Mouse (Mus musculus) forebrain, embryonic 13.5 days (tissue): ENCODE measurements at regions not wholly inside any gene's neighbourhood (a gene's known extent, or its start where the extent isn't known, plus 50 kb on each side); places are given as distances from the start of the nearest gene placed in this dataset.

Source experiments
- ATAC-seq: fragments of 200-750 bp; cut with Nextera tagmentation; 2 replicates; pipeline ENCODE4 v1.8.0; 2017
- H3K27ac ChIP-seq: fragments of 300-500 bp; sonication (generic); 2 replicates; pipeline ENCODE4 v1.5.1; 2015; ENCODE audit warnings: inconsistent platforms, mild to moderate bottlenecking, moderate library complexity
- H3K27me3 ChIP-seq: fragments of 300-500 bp; sonication (generic); 2 replicates; pipeline ENCODE4 v1.6.1; 2015; ENCODE audit warnings: mild to moderate bottlenecking, inconsistent platforms
- H3K36me3 ChIP-seq: fragments of 300-500 bp; sonication (generic); 2 replicates; pipeline ENCODE4 v1.6.1; 2015; ENCODE audit warnings: mild to moderate bottlenecking, inconsistent platforms; ENCODE audit not compliant: poor library complexity, severe bottlenecking
- H3K4me1 ChIP-seq: fragments of 300-500 bp; sonication (generic); 2 replicates; pipeline ENCODE4 v1.6.1; 2015; ENCODE audit warnings: inconsistent platforms
- H3K4me2 ChIP-seq: fragments of 300-500 bp; sonication (generic); 2 replicates; pipeline ENCODE4 v1.6.1; 2015; ENCODE audit warnings: inconsistent platforms, mild to moderate bottlenecking, moderate library complexity
- H3K4me3 ChIP-seq: fragments of 300-500 bp; sonication (generic); 2 replicates; pipeline ENCODE4 v1.5.1; 2015; ENCODE audit warnings: mild to moderate bottlenecking, inconsistent platforms
- H3K9ac ChIP-seq: fragments of 300-500 bp; sonication (generic); 2 replicates; pipeline ENCODE4 v1.6.1; 2015; ENCODE audit warnings: mild to moderate bottlenecking, inconsistent platforms
- H3K9me3 ChIP-seq: fragments of 300-500 bp; sonication (generic); replicated peaks from 2 replicates; pipeline ENCODE4 v1.6.1; 2016; ENCODE audit warnings: inconsistent platforms
- whole genome bisulfite sequencing: fragments of 180-500 bp; shearing (Covaris S2); methylation state at CpG from one replicate; pipeline ENCODE4 v1.1.7; 2015; 5-methylcytosine and 5-hydroxymethylcytosine counted together

- ATAC-seq = no peak
- Histone ChIP-seq H3K4me2 (no peak overlapping the region), H3K36me3 (no peaks in the 10 kb centered on the region), H3K4me1 (peaks cover 47% of the 10 kb centered on the region), H3K4me3 (no peak overlapping the region), H3K9me3 (no peaks in the 10 kb centered on the region), H3K27me3 (no peaks in the 10 kb centered on the region), H3K27ac (no peak overlapping the region), H3K9ac (no peak overlapping the region)
- 96% methylated on average over 4 of the region's 4 CpGs for WGBS
Observed at GRCm38 (mm10) chr13:107866825-107867224, 177.4 kb upstream of the Smim15 start.

- no peaks in the 10 kb centered on the region for H3K27me3 ChIP-seq
- ATAC-seq = no peak
- WGBS = 92% methylated on average over 11 of the region's 11 CpGs
- no peaks in the 10 kb centered on the region for H3K36me3 ChIP-seq
- no peak overlapping the region for H3K4me3 ChIP-seq
- no peak overlapping the region for H3K4me2 ChIP-seq
- H3K9ac ChIP-seq = no peak overlapping the region
- H3K9me3 ChIP-seq = no peaks in the 10 kb centered on the region
- no peak overlapping the region for H3K27ac ChIP-seq
- H3K4me1 ChIP-seq = peaks cover 46% of the 10 kb centered on the region
Observed at GRCm38 (mm10) chr13:107862793-107863654, 181.2 kb upstream of the Smim15 start.

- H3K9ac ChIP-seq = no peak overlapping the region
- H3K4me2 ChIP-seq = no peak overlapping the region
- no peak overlapping the region for H3K4me3 ChIP-seq
- H3K27ac ChIP-seq = 0 out of 2 replicates have a peak overlapping the region, but pooled peaks have one; percentile 19
- H3K36me3 ChIP-seq = no peaks in the 10 kb centered on the region
- 71% methylated on average over 17 of the region's 17 CpGs for WGBS
- peak; percentile 74 for ATAC-seq
- H3K4me1 ChIP-seq = peaks cover 51% of the 10 kb centered on the region
- H3K9me3 ChIP-seq = no peaks in the 10 kb centered on the region
- H3K27me3 ChIP-seq = no peaks in the 10 kb centered on the region
Observed at GRCm38 (mm10) chr13:107861384-107862134, 182.7 kb upstream of the Smim15 start.

GRCm38 (mm10) chr13:107857043-107857755 is 187.0 kb upstream of the Smim15 start:
- no peaks in the 10 kb centered on the region for H3K36me3 ChIP-seq
- no peak overlapping the region for H3K27ac ChIP-seq
- H3K27me3 ChIP-seq = no peaks in the 10 kb centered on the region
- H3K9me3 ChIP-seq = no peaks in the 10 kb centered on the region
- ATAC-seq = no peak
- peaks cover 36% of the 10 kb centered on the region for H3K4me1 ChIP-seq
- 70% methylated on average over 13 of the region's 13 CpGs for WGBS
- H3K4me3 ChIP-seq = no peak overlapping the region
- H3K4me2 ChIP-seq = no peak overlapping the region
- no peak overlapping the region for H3K9ac ChIP-seq

GRCm38 (mm10) chr13:107850907-107851560 is 193.2 kb upstream of the Smim15 start:
- no peak overlapping the region for H3K4me3 ChIP-seq
- no peaks in the 10 kb centered on the region for H3K9me3 ChIP-seq
- WGBS = 34% methylated on average over 8 of the region's 8 CpGs
- no peaks in the 10 kb centered on the region for H3K27me3 ChIP-seq
- no peak overlapping the region for H3K9ac ChIP-seq
- peak overlapping the region; percentile 8; the same call in 1 of the 2 replicates for H3K4me2 ChIP-seq
- no peak for ATAC-seq
- no peaks in the 10 kb centered on the region for H3K36me3 ChIP-seq
- H3K27ac ChIP-seq = no peak overlapping the region
- peaks cover 66% of the 10 kb centered on the region for H3K4me1 ChIP-seq

GRCm38 (mm10) chr13:107848871-107849270 is 195.4 kb upstream of the Smim15 start:
- Histone ChIP-seq H3K9ac (no peak overlapping the region), H3K4me1 (peaks cover 82% of the 10 kb centered on the region), H3K9me3 (no peaks in the 10 kb centered on the region), H3K27ac (no peak overlapping the region), H3K27me3 (no peaks in the 10 kb centered on the region), H3K4me3 (no peak overlapping the region), H3K4me2 (no peak overlapping the region), H3K36me3 (no peaks in the 10 kb centered on the region)
- WGBS = 75% methylated on average over 7 of the region's 7 CpGs
- ATAC-seq = no peak

GRCm38 (mm10) chr13:107847179-107848012 is 196.8 kb upstream of the Smim15 start:
- 17% methylated on average over 18 of the region's 18 CpGs for WGBS
- H3K4me3 ChIP-seq = peak overlapping the region; percentile 6
- H3K27ac ChIP-seq = peak overlapping the region; percentile 41; the same call in 1 of the 2 replicates
- H3K9me3 ChIP-seq = no peaks in the 10 kb centered on the region
- peaks cover 89% of the 10 kb centered on the region for H3K4me1 ChIP-seq
- peak overlapping the region; percentile 52 for H3K4me2 ChIP-seq
- peak overlapping the region; percentile 23 for H3K9ac ChIP-seq
- H3K36me3 ChIP-seq = no peaks in the 10 kb centered on the region
- H3K27me3 ChIP-seq = no peaks in the 10 kb centered on the region
- ATAC-seq = peak; percentile 30; the same call in 1 of the 2 replicates

GRCm38 (mm10) chr13:107846621-107847178 is 197.5 kb upstream of the Smim15 start:
- Histone ChIP-seq H3K36me3 (no peaks in the 10 kb centered on the region), H3K9ac (peak overlapping the region; percentile 23), H3K9me3 (no peaks in the 10 kb centered on the region), H3K4me2 (peak overlapping the region; percentile 52), H3K27me3 (no peaks in the 10 kb centered on the region), H3K4me3 (peak overlapping the region; percentile 6; the same call in 1 of the 2 replicates), H3K27ac (peak overlapping the region; percentile 41), H3K4me1 (peaks cover 83% of the 10 kb centered on the region)
- WGBS = 8% methylated on average over 10 of the region's 10 CpGs
- ATAC-seq = 0 out of 2 replicates have a peak, but pooled peaks have one; percentile 40

GRCm38 (mm10) chr13:107845838-107846237 is 198.4 kb upstream of the Smim15 start:
- Histone ChIP-seq H3K27ac (no peak overlapping the region), H3K36me3 (no peaks in the 10 kb centered on the region), H3K9me3 (no peaks in the 10 kb centered on the region), H3K9ac (no peak overlapping the region), H3K4me2 (peak overlapping the region; percentile 52; the same call in 1 of the 2 replicates), H3K27me3 (no peaks in the 10 kb centered on the region), H3K4me3 (no peak overlapping the region), H3K4me1 (peaks cover 74% of the 10 kb centered on the region)
- 45% methylated on average over 4 of the region's 4 CpGs for WGBS
- no peak for ATAC-seq

- Histone ChIP-seq H3K36me3 (no peaks in the 10 kb centered on the region), H3K9me3 (no peaks in the 10 kb centered on the region), H3K27ac (no peak overlapping the region), H3K9ac (no peak overlapping the region), H3K4me1 (peaks cover 61% of the 10 kb centered on the region), H3K27me3 (no peaks in the 10 kb centered on the region), H3K4me3 (no peak overlapping the region), H3K4me2 (no peak overlapping the region)
- ATAC-seq = no peak
- WGBS = 88% methylated on average over 4 of the region's 4 CpGs
Observed at GRCm38 (mm10) chr13:107844085-107844484, 200.2 kb upstream of the Smim15 start.
